Mouse (Mus musculus): ENCODE data around the gene Pramel6.
"Not testable (repeated sequence)": the region's sequence is repeated elsewhere in the genome, so short reads cannot be mapped to it uniquely, and the experiment has no call there.

Pramel6 gene

DNA sequence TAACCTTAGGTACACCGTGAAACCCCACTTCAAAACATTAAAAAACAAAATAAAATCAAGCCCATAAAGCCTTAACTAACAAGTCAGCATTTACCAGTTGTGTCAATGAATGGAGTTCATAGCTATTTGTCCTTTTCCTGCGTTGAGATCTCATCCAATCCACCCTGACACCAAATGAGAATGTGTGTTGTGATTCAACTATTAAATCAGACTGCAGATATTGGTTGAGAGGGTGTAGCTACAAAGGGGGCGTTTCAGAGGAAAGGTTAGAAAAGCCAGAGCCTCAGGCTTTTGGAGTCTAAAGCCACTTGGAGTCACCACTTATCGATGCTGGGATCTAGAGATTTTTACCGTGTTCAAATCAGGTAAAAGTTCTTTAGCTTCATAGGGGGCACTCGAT lies at the start of gene Pramel6:
TSS of gene Pramel6 (plus strand) at position 301 of the 400 bp plus-strand sequence.
- Histone ChIP-seq H3K4me1 (replicated peaks; ENCODE audit: low read depth, low read length) (peaks cover 13% of the 10 kb centered on the region), H3K27me3 (ENCODE audit: insufficient read depth, low read length) (no peaks in the 10 kb centered on the region), H3K36me3 (ENCODE audit: insufficient read depth, low read length) (no peaks in the 10 kb centered on the region), H3K4me3 (replicated peaks; ENCODE audit: low read length) (no peak within 1 kb of the TSS), H3K9me3 (ENCODE audit: low read length) (no peaks in the 10 kb centered on the region)
- TF ChIP-seq NANOG (IDR thresholded peaks at IDR 0.05; ENCODE audit: borderline replicate concordance, low read length) (no peak), POU5F1 (IDR thresholded peaks at IDR 0.05; ENCODE audit: borderline replicate concordance, low read length) (no peak), CTCF (conservative IDR thresholded peaks at IDR 0.05; ENCODE audit: low read length) (no peak)

DNA sequence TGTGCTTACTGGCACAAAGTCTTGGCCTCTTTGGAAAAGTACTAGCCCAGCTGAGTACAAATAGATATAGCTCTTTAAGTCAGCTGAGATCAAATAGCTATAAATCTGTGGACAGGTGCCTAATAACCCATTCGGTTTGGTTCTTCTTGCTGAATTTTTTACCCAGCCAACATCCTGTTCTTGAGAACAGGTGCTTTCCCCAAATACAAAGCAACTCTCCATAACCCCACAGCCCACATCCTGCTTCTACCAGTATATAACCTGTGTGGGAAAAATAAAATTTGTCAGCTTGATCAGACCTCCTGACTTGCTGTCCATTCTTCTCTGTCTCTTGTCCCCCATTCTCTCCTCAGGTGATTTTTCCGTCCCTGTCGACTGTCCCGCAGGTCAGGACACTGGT lies 44.6 kb upstream of the Pramel6 start:
- Histone ChIP-seq H3K4me1 (replicated peaks; ENCODE audit: low read depth, low read length) (no peaks in the 10 kb centered on the region), H3K9me3 (ENCODE audit: low read length) (no peaks in the 10 kb centered on the region), H3K36me3 (ENCODE audit: insufficient read depth, low read length) (no peaks in the 10 kb centered on the region), H3K27me3 (ENCODE audit: insufficient read depth, low read length) (no peaks in the 10 kb centered on the region), H3K4me3 (replicated peaks; ENCODE audit: low read length) (no peak overlapping the region)
- TF ChIP-seq POU5F1 (IDR thresholded peaks at IDR 0.05; ENCODE audit: borderline replicate concordance, low read length) (no peak), NANOG (IDR thresholded peaks at IDR 0.05; ENCODE audit: borderline replicate concordance, low read length) (no peak), CTCF (conservative IDR thresholded peaks at IDR 0.05; ENCODE audit: low read length) (no peak)

DNA sequence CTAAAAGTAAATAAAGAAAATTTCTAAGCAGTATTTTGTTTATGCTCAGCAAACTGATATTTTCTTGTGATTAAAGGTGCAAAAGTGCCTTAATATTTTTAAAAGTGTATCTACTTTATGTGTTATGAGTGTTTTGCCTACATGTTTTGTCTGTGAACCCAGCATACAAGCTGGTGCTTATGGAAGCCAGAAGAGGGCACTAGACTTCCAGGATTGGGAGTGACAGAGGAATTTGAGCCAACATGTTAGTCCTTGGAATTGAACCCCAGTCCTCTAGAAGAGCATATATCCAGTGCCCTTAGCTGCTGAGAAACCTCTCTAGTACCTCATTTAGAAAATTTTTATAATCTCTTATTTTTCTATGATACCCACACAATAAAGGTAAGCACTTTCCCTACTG lies 26.2 kb upstream of the Pramel6 start:
- peaks cover 15% of the 10 kb centered on the region for H3K36me3 ChIP-seq (ENCODE audit: insufficient read depth, low read length)
- TF ChIP-seq CTCF (conservative IDR thresholded peaks at IDR 0.05; ENCODE audit: low read length) (peak; percentile 34), POU5F1 (IDR thresholded peaks at IDR 0.05; ENCODE audit: borderline replicate concordance, low read length) (no peak), NANOG (IDR thresholded peaks at IDR 0.05; ENCODE audit: borderline replicate concordance, low read length) (no peak)
- peaks cover 19% of the 10 kb centered on the region for H3K9me3 ChIP-seq (ENCODE audit: low read length)
- no peak overlapping the region for H3K4me3 ChIP-seq (replicated peaks; ENCODE audit: low read length)
- no peaks in the 10 kb centered on the region for H3K27me3 ChIP-seq (ENCODE audit: insufficient read depth, low read length)
- H3K4me1 ChIP-seq (replicated peaks; ENCODE audit: low read depth, low read length) = peaks cover 31% of the 10 kb centered on the region

DNA sequence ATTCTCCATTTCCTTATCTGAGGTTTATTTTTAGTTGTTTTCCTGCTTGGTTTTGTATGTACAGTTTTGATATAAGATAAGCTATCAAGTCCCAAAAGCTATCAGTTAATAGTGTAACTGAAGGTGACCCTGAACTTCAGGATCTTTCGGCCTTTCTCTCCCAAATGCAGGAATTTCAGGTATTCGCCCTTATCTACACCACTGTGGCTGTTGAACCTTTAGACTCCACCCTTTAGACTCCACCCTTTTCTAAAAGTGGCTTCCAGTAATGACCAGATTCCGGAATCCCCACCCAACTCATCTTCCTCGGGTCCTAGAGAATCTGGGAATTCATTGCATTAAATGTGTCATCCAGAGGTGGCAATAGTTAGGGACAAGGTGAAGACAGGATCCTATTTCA lies 25.2 kb upstream of the Pramel6 start:
- TF ChIP-seq NANOG (IDR thresholded peaks at IDR 0.05; ENCODE audit: borderline replicate concordance, low read length) (no peak), POU5F1 (IDR thresholded peaks at IDR 0.05; ENCODE audit: borderline replicate concordance, low read length) (no peak), CTCF (conservative IDR thresholded peaks at IDR 0.05; ENCODE audit: low read length) (no peak)
- H3K27me3 ChIP-seq (ENCODE audit: insufficient read depth, low read length) = no peaks in the 10 kb centered on the region
- peaks cover 15% of the 10 kb centered on the region for H3K36me3 ChIP-seq (ENCODE audit: insufficient read depth, low read length)
- H3K4me3 ChIP-seq (replicated peaks; ENCODE audit: low read length) = no peak overlapping the region
- peaks cover 38% of the 10 kb centered on the region for H3K4me1 ChIP-seq (replicated peaks; ENCODE audit: low read depth, low read length)
- peaks cover 19% of the 10 kb centered on the region for H3K9me3 ChIP-seq (ENCODE audit: low read length)

DNA sequence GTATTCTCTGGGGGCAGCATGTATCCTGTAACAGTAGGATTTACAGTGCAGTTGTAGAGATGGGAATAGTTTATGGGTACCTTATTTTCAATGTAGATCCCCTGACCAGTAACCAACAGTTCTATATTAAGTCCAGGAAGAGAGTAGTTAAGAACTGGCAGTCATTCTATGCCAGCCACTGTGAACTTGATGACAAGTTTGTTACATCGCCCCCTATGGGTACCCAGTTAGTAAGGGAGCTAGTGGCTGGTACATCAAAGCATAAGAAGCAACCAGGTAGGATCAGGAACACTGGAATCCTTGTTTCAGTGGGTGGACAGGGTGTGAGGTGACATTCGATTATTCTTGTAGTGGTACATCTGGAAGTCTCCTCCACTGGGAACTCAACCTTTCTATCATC lies 24.1 kb upstream of the Pramel6 start:
- TF ChIP-seq POU5F1 (IDR thresholded peaks at IDR 0.05; ENCODE audit: borderline replicate concordance, low read length) (no peak), CTCF (conservative IDR thresholded peaks at IDR 0.05; ENCODE audit: low read length) (peak; percentile 13; the same call in 1 of the 2 replicates)

DNA sequence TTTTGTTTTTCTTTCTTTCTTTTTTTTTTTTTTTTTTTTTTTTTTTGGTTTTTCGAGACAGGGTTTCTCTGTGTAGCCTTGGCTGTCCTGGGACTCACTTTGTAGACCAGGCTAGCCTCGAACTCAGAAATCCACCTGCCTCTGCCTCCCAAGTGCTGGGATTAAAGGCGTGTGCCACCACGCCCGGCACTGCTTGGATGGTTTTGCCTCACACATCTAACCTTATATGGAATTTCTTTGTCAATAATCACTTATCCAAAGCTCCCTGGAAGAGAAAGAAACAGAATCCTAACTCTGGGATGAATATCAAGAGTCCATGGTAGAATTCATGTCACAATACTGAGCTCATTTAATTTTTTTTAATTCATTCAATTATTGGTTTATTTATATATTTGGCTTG lies 9.4 kb upstream of the Pramel6 start, which contains the start of gene Pramel7:
TSS of gene Pramel7 (minus strand) at position 101 of the 400 bp plus-strand sequence.
- H3K4me3 ChIP-seq (replicated peaks; ENCODE audit: low read length); H3K4me1 ChIP-seq (replicated peaks; ENCODE audit: low read depth, low read length); H3K27me3 ChIP-seq (ENCODE audit: insufficient read depth, low read length); H3K9me3 ChIP-seq (ENCODE audit: low read length); H3K36me3 ChIP-seq (ENCODE audit: insufficient read depth, low read length): not testable (repeated sequence)

More for the DNA sequence above, 24.1 kb upstream of the Pramel6 start:
- peaks cover 45% of the 10 kb centered on the region for H3K4me1 ChIP-seq (replicated peaks; ENCODE audit: low read depth, low read length)
- H3K4me3 ChIP-seq (replicated peaks; ENCODE audit: low read length) = no peak overlapping the region
- peaks cover 15% of the 10 kb centered on the region for H3K36me3 ChIP-seq (ENCODE audit: insufficient read depth, low read length)
- H3K9me3 ChIP-seq (ENCODE audit: low read length) = peaks cover 19% of the 10 kb centered on the region
- H3K27me3 ChIP-seq (ENCODE audit: insufficient read depth, low read length) = no peaks in the 10 kb centered on the region

DNA sequence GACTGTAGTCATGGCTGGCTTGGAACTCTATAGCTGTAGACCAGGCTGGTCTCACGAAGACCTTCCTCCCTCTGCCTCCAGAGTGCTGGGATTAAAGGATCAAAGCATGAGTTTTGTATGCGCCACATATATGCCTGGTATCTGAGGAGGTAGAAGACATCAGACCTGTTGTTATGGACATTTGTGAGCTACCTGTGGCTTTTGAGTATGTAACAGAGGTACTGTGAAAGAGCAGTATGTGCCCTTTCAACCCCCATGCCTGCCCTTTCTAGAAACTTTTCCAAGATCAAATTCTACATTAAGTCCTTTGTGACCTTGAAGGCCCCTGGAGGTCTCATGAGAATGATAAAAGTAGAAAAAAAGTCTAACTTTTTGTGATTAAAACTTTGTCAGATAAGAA lies 8.7 kb downstream of the Pramel6 start:
- TF ChIP-seq NANOG (IDR thresholded peaks at IDR 0.05; ENCODE audit: borderline replicate concordance, low read length) = no peak
- no peak for TF ChIP-seq CTCF (conservative IDR thresholded peaks at IDR 0.05; ENCODE audit: low read length)
- no peak for TF ChIP-seq POU5F1 (IDR thresholded peaks at IDR 0.05; ENCODE audit: borderline replicate concordance, low read length)
- Histone ChIP-seq H3K27me3 (ENCODE audit: insufficient read depth, low read length) (no peaks in the 10 kb centered on the region), H3K36me3 (ENCODE audit: insufficient read depth, low read length) (no peaks in the 10 kb centered on the region), H3K9me3 (ENCODE audit: low read length) (peaks cover 6% of the 10 kb centered on the region), H3K4me1 (replicated peaks; ENCODE audit: low read depth, low read length) (peaks cover 16% of the 10 kb centered on the region; the same call in 1 of the 2 replicates), H3K4me3 (replicated peaks; ENCODE audit: low read length) (no peak overlapping the region)

DNA sequence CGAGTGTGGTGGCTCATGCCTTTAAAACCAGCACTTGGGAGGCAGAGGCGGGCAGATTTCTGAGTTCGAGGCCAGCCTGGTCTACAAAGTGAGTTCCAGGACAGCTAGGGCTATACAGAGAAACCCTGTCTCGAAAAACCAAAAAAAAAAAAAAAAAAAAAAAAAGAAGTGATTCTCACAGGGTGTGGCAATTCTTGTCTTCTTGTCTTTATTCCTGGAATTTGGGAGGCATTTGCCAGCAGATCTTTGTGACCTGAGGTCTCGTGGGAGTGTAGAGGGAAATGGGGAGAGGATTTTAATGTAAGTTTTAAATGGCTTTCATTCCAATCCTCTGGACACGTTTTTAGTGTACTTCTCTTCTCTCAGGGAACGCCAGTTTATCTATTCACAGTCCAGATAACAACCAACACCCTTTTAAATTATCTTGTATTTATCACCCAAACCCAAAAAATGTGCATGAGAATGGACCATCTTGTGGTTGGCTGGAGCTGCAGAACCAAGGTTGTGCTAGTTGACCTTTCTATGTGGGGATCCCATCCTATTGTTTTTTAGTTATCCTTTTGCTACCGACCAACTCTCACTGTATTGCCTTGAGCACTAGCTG lies 9.2 kb downstream of the Pramel6 start:
- Histone ChIP-seq H3K27me3 (ENCODE audit: insufficient read depth, low read length) (no peaks in the 10 kb centered on the region), H3K4me3 (replicated peaks; ENCODE audit: low read length) (no peak overlapping the region), H3K9me3 (ENCODE audit: low read length) (peaks cover 6% of the 10 kb centered on the region), H3K4me1 (replicated peaks; ENCODE audit: low read depth, low read length) (peaks cover 16% of the 10 kb centered on the region; the same call in 1 of the 2 replicates), H3K36me3 (ENCODE audit: insufficient read depth, low read length) (no peaks in the 10 kb centered on the region)
- TF ChIP-seq CTCF (conservative IDR thresholded peaks at IDR 0.05; ENCODE audit: low read length) = no peak
- peak; percentile 68 for TF ChIP-seq POU5F1 (IDR thresholded peaks at IDR 0.05; ENCODE audit: borderline replicate concordance, low read length)
- TF ChIP-seq NANOG (IDR thresholded peaks at IDR 0.05; ENCODE audit: borderline replicate concordance, low read length) = peak; percentile 33; the same call in 1 of the 2 replicates

DNA sequence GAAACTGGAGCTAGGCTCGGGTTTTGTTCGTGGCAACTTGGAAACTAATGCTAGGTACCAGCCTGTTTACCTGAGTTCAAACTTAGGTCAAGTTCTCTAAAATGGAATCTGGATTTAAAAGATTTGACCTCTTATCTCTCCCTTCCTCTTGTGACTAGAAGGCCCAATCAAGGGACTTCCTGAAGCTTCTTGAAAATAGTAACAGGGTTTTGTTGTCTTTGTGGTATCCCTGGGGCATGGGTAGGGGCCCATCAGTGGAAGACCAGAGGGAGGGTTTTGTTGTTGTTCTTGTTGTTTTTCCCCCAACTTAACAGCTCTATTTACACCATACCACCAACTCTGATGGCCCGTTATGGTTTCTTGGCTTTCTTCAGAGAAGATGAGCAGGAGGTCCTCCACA lies 10.2 kb downstream of the Pramel6 start:
- peaks cover 6% of the 10 kb centered on the region for H3K9me3 ChIP-seq (ENCODE audit: low read length)
- peaks cover 16% of the 10 kb centered on the region; the same call in 1 of the 2 replicates for H3K4me1 ChIP-seq (replicated peaks; ENCODE audit: low read depth, low read length)
- TF ChIP-seq NANOG (IDR thresholded peaks at IDR 0.05; ENCODE audit: borderline replicate concordance, low read length) = no peak; the same call in 1 of the 2 replicates
- no peak for TF ChIP-seq POU5F1 (IDR thresholded peaks at IDR 0.05; ENCODE audit: borderline replicate concordance, low read length)
- TF ChIP-seq CTCF (conservative IDR thresholded peaks at IDR 0.05; ENCODE audit: low read length) = no peak
- no peaks in the 10 kb centered on the region for H3K27me3 ChIP-seq (ENCODE audit: insufficient read depth, low read length)
- no peaks in the 10 kb centered on the region for H3K36me3 ChIP-seq (ENCODE audit: insufficient read depth, low read length)
- H3K4me3 ChIP-seq (replicated peaks; ENCODE audit: low read length) = no peak overlapping the region
